Mouse (Mus musculus) megakaryocyte, embryonic 14.5 days (primary cell): ENCODE results near the gene Usp35.

Experiments used
- FLI1 ChIP-seq: IDR thresholded peaks from 2 replicates; pipeline ENCODE4 v1.6.1; 2012; ENCODE audit warnings: low read length, inconsistent platforms, mixed read lengths
- GATA1 ChIP-seq: IDR thresholded peaks from 3 replicates; pipeline ENCODE4 v1.6.1; 2012; ENCODE audit warnings: mixed read lengths, low read length, inconsistent platforms, borderline replicate concordance

DNA sequence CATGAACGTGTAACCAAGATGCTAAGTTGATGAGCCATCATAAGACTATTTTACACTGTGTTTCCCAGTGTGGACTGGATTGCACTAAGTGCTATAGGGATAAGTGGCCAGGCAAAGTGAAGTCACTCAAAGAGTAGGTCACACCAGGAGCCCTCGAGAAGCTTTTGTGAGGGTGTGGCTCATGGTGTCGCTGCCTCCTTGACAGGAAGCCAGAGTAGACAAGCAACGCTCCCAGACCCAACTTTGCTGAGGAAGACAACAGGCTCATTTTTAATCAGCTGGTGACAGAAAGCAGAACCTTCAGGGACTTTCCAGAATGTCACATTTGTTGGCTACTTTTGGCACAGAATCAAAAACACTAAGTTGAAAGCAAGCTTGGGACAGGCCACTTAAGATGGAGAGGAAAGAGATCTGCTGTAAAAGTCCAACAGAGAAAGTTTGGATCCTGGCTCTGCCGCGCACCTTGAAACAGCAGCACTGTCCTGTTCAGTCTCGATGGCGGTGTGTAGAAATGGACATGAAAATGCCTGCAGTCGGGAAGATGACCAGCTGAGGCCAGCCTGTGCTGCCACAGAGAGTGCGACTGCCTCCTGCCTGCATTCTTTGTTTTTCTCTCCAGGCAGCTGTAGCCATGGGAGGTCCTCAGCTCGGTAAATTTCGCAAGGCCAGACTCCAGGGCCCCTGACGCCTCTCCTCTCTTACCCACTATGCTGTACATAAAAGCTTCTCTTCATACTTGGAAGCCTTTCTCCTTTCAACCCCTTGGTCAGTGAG lies 23.4 kb upstream of the Usp35 start:
- TF ChIP-seq GATA1, result no peak
- TF ChIP-seq FLI1, result no peak
